Mouse (Mus musculus) E14TG2a.4 (cell line): ENCODE results near the gene Tmem121b.

Experiments
- CTCF ChIP-seq: conservative IDR thresholded peaks from 2 replicates; pipeline ENCODE4 v1.5.1; 2014; ENCODE audit warnings: low read length
- POU5F1 ChIP-seq: IDR thresholded peaks from 2 replicates; pipeline ENCODE4 v1.6.1; 2014; ENCODE audit warnings: low read length, borderline replicate concordance

DNA sequence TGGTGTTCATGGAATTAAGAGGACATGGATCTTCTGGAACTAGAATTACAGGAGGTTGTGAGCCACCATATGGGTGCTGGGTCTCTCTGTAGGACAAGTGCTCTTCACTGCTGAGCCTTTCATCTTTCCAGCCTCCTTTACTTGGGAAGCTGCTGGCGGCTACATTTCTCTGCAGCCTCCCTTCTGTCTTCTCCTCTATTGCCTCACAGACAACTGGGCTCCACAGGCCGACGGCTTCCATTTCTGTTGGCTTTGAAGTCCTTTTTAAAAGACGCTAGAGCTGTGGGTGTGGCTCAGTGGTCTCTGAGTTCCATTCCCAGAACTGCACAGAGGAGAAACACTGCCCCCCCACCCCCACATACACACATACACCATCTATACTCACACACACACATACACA, 28.2 kb downstream of the Tmem121b start:
- TF ChIP-seq CTCF: no peak
- TF ChIP-seq POU5F1: no peak
